29 mouse cellular contexts compared by ENCODE assay signal in genomic region chr9:79910166-79910565, GRCm38 (mm10).
"Had no signal": no experiment of that assay in that cellular context is flagged by ENCODE, and none has a peak within 500 bp of the region (broad histone marks: within the 10 kb centered on the region; RNA-seq: fewer than 3 reads in every experiment).

No protein-coding gene starts in this region.

- DNase-seq: heart, postnatal 10 days; heart, postnatal 36 days; heart, postnatal 4 days; kidney, adult 11 months; kidney, adult 18-20 months; kidney, adult 2 months; kidney, adult 8-10 months; kidney, adult 9 months; kidney, postnatal 10 days; kidney, postnatal 14 days; kidney, postnatal 25 days; kidney, postnatal 36 days; kidney, postnatal 4 days; layer of hippocampus, adult 9-11 months; layer of hippocampus, postnatal 36 days had no signal

- H3K27me3 ChIP-seq: heart, embryonic 12.5 days; heart, embryonic 13.5 days; heart, embryonic 15.5 days; hindbrain, embryonic 12.5 days; hindbrain, embryonic 13.5 days; hindbrain, embryonic 15.5 days; intestine, embryonic 15.5 days; kidney, embryonic 15.5 days had no signal

- H3K4me1 ChIP-seq: hindbrain, embryonic 12.5 days; hindbrain, embryonic 13.5 days; hindbrain, embryonic 15.5 days; intestine, embryonic 15.5 days; kidney, embryonic 15.5 days had no signal

- H3K4me3 ChIP-seq: heart, embryonic 12.5 days; heart, embryonic 13.5 days; heart, embryonic 15.5 days; hindbrain, embryonic 10.5 days; hindbrain, embryonic 12.5 days; hindbrain, embryonic 13.5 days; hindbrain, embryonic 15.5 days; intestine, embryonic 15.5 days; kidney, embryonic 15.5 days; layer of hippocampus, adult 2 months; left cerebral cortex, adult 2 months had no signal

- H3K36me3 ChIP-seq: heart, embryonic 15.5 days; hindbrain, embryonic 10.5 days; hindbrain, embryonic 12.5 days; hindbrain, embryonic 13.5 days; hindbrain, embryonic 15.5 days; intestine, embryonic 15.5 days; kidney, embryonic 15.5 days had no signal

- H3K9me3 ChIP-seq: heart, embryonic 15.5 days; hindbrain, embryonic 10.5 days; hindbrain, embryonic 12.5 days; hindbrain, embryonic 13.5 days; hindbrain, embryonic 15.5 days; intestine, embryonic 15.5 days; kidney, embryonic 15.5 days had no signal

- H3K27ac ChIP-seq: heart, embryonic 13.5 days; heart, embryonic 15.5 days; hindbrain, embryonic 10.5 days; hindbrain, embryonic 12.5 days; hindbrain, embryonic 13.5 days; hindbrain, embryonic 14.5 days; hindbrain, embryonic 15.5 days; hindbrain, postnatal 0 days; intestine, embryonic 15.5 days; kidney, embryonic 15.5 days; kidney, postnatal 0 days; layer of hippocampus, adult 2 months; left cerebral cortex, adult 2 months had no signal
